Mouse (Mus musculus) ovary, postnatal 14 days (tissue): ENCODE measurements around the gene Dhdh.
"Not testable (repeated sequence)": the region's sequence is repeated elsewhere in the genome, so short reads cannot be mapped to it uniquely, and the experiment has no call there.

ENCODE experiments used
- DNase-seq: peaks from one replicate; pipeline ENCODE4 v3.0.0; 2022; ENCODE audit warnings: low spot score

Dhdh gene

GRCm38 (mm10) chr7:45488293-45489204 lies at the start of gene Dhdh:
TSS of gene Dhdh (minus strand) at chr7:45488805.
- DNase-seq: peak; percentile 56

GRCm38 (mm10) chr7:45537602-45538001 lies 49.0 kb upstream of the Dhdh start:
- DNase-seq: no peak

DNA sequence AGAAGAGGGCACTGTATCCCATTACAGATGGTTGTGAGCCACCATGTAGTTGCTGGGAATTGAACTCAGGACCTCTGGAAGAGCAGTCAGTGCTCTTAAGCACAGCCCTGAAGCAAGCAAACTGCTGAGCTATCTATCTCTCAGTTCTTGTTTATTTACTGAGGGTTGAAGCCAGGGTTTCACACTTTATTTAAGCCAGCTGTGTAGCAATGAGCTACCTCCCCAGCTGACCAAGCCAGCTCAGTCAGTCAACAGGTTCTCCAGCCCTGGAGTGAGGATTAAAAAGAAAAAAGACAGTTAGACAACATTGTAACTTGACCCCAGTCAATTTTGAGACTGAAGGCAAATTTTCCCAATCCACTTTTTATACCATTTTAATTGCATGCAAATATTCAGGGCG lies 47.1 kb upstream of the Dhdh start:
- DNase-seq: no peak

DNA sequence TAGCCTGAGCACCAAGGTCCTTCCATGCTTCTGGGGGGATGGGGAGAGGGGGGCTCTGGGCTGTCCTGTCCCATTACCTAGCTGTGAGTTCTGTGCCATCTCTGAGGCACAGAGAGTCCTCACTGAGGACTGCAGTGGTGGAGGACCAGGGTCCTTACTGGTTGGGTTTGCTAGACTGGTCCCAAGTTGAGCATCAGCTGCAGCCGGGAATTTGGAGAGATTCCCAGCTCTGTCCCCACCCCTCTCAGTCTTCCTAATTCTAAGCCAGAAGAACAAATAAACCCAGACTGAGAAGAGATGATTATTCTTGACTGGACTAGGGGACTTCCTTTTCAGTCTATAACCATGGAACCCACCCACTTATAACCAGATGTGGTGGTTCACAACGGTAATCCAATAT lies 42.0 kb upstream of the Dhdh start:
- DNase-seq: no peak

DNA sequence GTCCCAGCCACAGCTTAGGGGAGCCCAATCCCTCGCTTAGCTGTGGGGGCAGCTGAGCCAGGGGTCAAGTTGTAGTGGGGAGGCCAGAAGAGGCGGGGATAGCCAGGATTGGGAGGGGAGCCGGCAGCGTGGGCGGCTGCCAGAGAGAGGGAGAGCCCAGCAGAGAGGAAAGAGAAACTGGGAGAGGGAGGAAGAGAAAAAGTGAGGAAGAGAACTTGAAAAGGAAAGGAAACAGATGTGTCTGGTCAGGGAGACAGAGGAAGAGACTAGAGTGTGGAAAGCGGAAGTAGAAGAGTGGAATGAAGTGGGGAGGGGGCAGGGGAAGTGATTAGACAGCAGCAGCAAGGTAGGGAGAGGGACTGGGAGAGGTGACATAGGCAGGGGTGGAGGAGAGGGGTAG lies 40.9 kb upstream of the Dhdh start:
- DNase-seq: no peak

GRCm38 (mm10) chr7:45527169-45527568 lies 38.6 kb upstream of the Dhdh start:
- not testable (repeated sequence) for DNase-seq

DNA sequence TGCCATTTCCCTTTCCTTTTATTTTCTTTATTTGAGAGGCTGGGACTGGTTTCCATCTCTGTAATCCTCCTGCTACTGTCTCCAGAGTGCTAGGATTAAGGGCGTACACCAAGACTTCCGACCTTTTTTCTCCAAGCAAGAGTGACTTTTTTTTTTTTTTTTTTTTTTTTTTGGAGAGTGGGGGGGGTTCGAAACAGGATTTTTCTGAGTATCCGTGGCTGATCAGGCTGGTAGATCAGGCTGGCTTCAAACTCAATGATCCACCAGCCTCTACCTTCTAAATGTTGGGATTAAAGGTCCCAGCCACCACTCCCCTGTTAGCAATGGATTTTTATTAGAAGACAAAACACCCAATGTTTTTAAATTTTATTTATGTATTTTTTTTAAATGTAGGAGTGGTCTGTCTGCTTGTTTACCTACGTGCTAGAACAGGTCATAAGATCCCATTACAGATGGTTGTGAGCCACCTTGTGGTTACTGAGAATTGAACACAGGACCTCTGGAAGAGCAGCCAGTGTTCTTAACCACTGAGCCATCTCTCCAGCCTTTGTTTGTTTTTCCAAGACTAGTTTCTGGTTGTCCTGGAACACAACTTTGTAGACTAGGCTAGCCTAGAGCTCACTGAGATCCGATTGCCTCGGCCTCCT lies 38.0 kb upstream of the Dhdh start:
- no peak for DNase-seq

DNA sequence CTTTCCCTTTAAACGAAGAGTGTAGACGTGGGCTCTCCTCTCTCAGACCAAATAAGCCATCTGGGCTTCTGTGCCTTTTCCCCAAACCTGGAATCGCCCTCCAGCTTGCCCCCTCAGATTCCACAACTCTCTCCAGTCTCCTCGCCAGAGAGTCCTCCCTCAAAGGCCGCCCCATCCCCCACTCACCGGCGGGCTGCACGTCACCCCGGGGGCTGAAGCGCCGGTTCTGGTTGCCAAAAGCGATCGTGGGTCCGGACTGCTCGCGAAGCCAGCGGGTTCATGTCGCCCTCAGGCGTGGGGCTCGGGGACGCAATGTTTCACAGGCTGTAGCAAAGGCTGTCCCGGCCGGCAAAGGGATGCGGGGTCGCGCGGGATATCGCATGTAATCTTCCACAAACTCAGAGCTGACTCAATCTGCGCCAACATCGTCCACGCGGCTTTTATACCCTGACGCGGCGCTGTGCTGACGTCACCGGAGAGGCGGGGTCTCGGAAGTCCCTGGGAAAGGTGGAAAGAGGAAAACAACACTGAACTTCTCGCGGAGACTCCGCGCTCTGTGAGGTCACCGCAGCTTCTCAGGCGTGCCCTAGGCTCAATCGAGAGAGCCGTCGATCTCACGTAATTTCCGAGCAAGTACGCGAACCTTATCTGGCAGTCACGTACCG lies 37.3 kb upstream of the Dhdh start, which contains the start of the genes Ppp1r15a and Plekha4:
Ppp1r15a (minus strand) TSS at position 460 of the 665 bp plus-strand sequence.
Plekha4 (plus strand) TSS at position 522 of the 665 bp plus-strand sequence.
- DNase-seq: peak; percentile 97

- no peak for DNase-seq
These were observed 36.4 kb upstream of the Dhdh start for GRCm38 (mm10) chr7:45524841-45525621.

DNA sequence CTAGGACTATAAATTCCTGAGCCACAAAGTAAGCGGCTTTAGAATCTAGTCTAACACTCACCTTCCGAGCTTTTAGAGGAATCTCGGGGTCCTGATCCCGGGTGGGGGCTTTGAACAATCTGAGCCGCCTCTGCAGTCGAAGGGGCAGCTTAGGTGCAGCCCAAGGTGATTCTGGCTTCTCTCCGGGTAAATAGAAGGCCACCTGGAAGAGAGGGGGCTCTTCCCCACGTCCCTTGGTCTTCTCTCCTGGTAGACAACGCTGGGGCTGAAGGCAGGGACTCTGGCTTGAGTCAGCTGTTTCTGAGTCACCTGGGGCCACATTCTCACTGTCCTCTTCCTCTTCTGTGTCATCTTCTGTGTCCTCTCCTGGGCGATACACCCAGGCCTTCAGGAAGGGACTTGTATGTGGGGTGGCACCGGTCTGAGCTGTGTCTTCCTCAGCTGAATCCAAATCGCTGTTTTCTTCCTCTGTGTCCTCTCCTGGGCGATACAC lies 35.1 kb upstream of the Dhdh start:
- DNase-seq: no peak

GRCm38 (mm10) chr7:45522957-45523676 lies 34.5 kb upstream of the Dhdh start:
- DNase-seq: no peak

GRCm38 (mm10) chr7:45522194-45522752 lies 33.7 kb upstream of the Dhdh start:
- DNase-seq: no peak

DNA sequence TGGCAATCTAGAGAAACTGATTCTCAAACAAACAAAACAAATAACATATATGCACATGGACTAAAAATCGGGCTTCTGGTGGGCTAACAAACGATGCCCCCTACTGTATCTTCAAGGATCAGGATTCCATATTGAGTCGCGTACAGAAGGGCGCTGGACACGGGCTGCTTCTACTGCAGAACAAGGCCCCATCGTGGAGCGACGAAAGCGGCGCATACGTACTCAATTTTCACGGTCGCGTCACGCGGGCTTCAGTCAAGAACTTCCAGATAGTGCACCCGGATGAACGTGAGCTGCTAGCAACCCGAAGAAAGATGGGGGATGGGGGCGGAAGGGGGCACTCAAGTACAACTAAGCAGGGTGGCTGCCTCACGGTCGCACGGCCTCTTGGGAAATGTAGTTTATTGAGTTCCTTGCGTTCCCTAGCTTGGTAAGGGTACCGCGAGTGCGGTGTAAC lies 33.2 kb upstream of the Dhdh start:
- DNase-seq: peak; percentile 77

GRCm38 (mm10) chr7:45520605-45521004 lies 32.0 kb upstream of the Dhdh start:
- no peak for DNase-seq

DNA sequence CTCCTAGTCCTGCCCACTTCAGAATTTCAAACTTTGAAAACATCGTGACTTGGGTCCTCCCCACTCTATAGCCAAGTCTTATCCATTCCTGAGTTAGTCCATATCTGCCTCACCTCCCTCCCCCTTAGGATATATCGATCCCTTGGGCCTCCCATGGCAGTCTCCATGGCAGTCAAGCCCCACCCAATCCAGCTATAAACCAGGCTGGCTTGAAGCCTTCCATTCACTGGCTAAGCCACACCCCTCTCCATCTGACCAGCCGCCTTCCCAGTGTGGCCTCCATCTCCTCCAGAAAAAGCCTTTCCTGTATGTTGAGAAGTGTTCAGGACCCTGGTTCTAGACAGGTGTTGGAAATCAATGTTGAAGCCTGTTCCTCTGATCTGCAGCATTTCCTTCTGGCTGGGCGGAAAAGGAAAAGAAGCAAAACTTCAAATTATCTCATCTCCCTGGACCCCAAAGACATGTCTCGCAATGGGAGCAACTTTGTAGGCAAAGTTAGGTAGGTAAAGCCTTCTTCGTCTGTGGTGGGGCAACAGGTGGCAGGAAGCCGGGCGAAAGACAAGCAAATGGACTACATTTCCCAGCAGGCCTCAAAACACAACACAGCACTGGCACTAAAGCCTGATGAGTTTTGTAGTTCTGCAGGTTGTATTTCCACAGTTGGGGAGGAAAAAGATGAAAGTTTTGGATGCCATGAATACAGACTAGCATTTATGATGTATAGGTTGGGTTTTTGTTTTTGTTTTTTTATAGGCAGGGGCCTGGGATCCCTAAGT lies 30.9 kb upstream of the Dhdh start:
- DNase-seq: no peak

- no peak for DNase-seq
These were observed 30.0 kb upstream of the Dhdh start for GRCm38 (mm10) chr7:45518618-45519017.

DNA sequence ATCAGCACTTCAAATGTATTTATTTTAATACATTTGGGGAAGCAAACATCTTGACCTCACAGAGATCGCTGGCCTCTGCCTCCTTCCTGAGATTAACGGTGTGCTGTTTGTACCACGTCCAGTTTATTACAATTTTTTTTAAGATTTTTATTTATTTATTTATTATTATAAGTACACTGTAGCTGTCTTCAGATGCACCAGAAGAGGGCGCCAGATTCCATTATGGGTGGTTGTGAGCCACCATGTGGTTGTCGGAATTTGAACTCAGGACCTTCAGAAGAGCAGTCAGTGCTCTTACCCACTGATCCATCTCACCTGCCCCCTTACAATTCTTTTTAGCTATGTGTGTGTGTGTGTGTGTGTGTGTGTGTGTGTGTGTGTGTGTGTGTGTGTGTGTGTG lies 28.2 kb upstream of the Dhdh start:
- not testable (repeated sequence) for DNase-seq

DNA sequence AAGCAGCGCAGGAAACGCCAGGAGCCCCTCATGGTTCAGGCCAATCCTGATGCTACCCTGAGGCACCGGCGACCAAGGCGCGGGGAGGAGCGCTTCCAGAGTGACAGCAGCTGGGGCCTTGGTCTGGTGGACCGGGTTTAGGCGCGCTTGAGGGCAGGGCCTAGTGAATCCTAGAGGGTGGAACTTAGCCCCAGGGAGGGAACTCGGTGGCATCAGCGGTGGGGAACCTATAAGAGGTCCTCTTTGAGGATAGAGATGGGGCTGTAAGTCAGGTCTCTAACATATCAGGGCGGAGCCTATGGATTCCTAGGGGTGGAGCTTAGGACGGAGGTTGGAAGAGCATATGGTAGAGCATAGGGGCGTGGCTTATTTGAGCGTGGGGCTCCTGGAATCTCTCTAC lies 26.8 kb upstream of the Dhdh start:
- no peak for DNase-seq

GRCm38 (mm10) chr7:45514411-45514810 lies 25.8 kb upstream of the Dhdh start:
- DNase-seq: no peak
